Mouse (Mus musculus) CH12.LX (cell line): ENCODE measurements at regions not wholly inside any gene's neighbourhood (a gene's known extent, or its start where the extent isn't known, plus 50 kb on each side); places are given as distances from the start of the nearest gene placed in this dataset.

Source experiments
- MAFK ChIP-seq: IDR thresholded peaks from 2 replicates; pipeline ENCODE4 v1.6.1; 2011; ENCODE audit warnings: low read length, improper control_type of control experiment; ENCODE audit not compliant: insufficient replicate concordance
- USF1 ChIP-seq: IDR thresholded peaks from 2 replicates; pipeline ENCODE4 v1.6.1; 2014; ENCODE audit warnings: low read depth, mild to moderate bottlenecking, inconsistent platforms, low read length, improper control_type of control experiment

DNA sequence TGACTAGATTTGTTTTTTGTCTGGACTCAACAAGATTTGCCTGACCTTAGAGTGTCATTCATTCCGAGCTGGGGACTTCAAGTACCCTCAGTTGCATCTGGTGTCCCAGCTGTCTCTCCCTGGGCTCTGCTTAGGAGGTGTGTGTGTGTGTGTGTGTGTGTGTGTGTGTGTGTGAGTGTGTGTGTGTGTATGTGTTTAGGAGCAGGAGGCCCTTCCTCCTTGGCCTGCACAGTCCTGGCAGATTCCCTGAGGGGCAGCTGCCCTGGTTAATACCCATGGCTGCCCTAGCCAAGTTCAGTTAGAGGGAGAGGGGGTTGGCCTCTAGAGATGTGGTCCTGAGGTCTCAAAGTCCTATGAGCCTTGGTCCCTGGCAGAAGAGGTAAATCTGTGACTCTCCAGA lies 329.8 kb upstream of the Zfp507 start:
- TF ChIP-seq MAFK (no peak), USF1 (no peak)
